Mouse (Mus musculus): ENCODE data around the gene Zfp354b. TPM values are rescaled to one million over a fixed set of nuclear protein-coding genes. Genes with fewer than 3 reads are reported as not detected.
A peak's percentile ranks its signal among the peaks of the same experiment; 100 is the strongest.

Zfp354b gene
- 0.04 TPM in 1 of 2 replicates, not detected in the other for polyA plus RNA-seq (2012; rRNA removed)

- WGBS, result 0% methylated on average over 18 of the region's 18 CpGs
- peak; percentile 50 for DNase-seq (ENCODE audit: low read depth, low spot score)
These were observed at the start of gene Zfp354b for GRCm38 (mm10) chr11:50931451-50931866. Gene Zfp354b (minus strand): TSS chr11:50931633.

DNA sequence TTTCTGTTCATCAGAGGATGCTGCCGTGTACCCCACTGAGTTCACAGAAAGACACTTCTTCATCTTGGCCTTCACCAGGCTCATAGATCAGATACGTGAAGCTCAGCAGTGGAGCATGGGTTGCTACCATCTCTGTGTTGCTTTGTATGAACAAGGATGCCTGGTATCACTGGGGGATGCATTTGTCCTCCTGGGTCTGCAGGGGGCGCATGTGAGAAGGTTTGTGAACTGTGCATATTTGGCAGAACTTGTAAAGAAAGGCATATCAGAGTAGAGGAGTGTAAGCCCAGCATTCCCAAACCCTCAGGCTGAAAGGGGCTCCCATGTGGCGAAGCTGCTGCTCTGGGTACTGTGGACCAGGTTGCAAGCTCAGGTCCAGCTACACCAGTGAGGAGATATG is 45.8 kb upstream of the Zfp354b start:
- WGBS, result 71% methylated on average over 4 of the region's 4 CpGs
- DNase-seq (ENCODE audit: low read depth, low spot score), result no peak

GRCm38 (mm10) chr11:50966230-50966629 is 34.8 kb upstream of the Zfp354b start, which contains the start of gene Olfr1378:
Gene Olfr1378 (plus strand): TSS chr11:50966530.
- 80% methylated on average over 11 of the region's 11 CpGs for WGBS
- DNase-seq (ENCODE audit: low read depth, low spot score), result no peak

DNA sequence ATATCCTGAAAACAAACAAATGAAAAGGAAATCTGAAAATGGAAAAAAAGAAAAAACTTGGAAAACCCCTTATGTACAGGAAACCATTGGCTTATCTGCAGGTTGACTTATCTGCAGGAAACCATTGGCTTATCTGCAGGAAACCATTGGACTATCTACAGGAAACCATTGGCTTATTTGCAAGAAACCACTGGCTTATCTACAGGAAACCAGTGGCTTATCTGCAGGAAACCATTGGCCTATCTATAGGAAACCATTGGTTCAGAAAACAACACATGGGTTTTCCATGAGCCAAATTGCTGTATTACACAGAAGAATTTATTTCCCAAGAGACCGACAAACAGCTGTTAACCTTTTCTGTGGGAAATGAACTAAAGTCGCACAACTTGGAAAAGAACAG is 33.5 kb upstream of the Zfp354b start:
- no peak for DNase-seq (ENCODE audit: low read depth, low spot score)
- 85% methylated on average over 2 of the region's 2 CpGs for WGBS

GRCm38 (mm10) chr11:50953665-50954064 is 22.2 kb upstream of the Zfp354b start, which contains the start of gene Prop1:
Gene Prop1 (minus strand): TSS chr11:50953765.
- no peak for DNase-seq (ENCODE audit: low read depth, low spot score)

DNA sequence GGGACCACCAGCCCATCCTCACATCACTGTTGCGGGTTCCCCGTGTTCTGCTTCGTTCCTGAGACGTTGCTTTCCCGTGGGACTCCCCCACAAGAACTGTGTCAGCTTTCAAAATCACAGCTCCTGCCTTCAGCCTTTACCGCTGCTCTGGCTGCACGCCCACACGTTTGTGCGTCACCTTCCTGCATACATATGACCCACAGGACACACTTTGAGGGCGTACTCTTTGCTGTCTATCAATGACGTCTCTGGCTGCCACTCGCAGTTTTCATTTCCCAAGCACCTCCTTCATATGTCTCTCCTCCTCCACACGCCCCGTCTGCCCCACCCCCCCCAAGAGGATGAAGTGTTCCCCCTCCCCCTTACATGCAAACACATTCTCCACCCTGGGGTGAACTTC is 20.9 kb upstream of the Zfp354b start:
- no peak for DNase-seq (ENCODE audit: low read depth, low spot score)
- 54% methylated on average over 14 of the region's 14 CpGs for WGBS

More at GRCm38 (mm10) chr11:50953665-50954064, 22.2 kb upstream of the Zfp354b start, which contains the start of gene Prop1:
- whole genome bisulfite sequencing, result 69% methylated on average over 6 of the region's 6 CpGs

- WGBS, result 75% methylated on average over 14 of the region's 14 CpGs
- DNase-seq (ENCODE audit: low read depth, low spot score), result no peak
These were observed 12.1 kb upstream of the Zfp354b start, which contains the start of gene 4933414I15Rik for GRCm38 (mm10) chr11:50943506-50943905. Gene 4933414I15Rik (minus strand): TSS chr11:50943765.

- DNase-seq (ENCODE audit: low read depth, low spot score), result no peak
- WGBS, result 56% methylated on average over 12 of the region's 12 CpGs
These were observed 11.0 kb upstream of the Zfp354b start for GRCm38 (mm10) chr11:50942386-50942785.

DNA sequence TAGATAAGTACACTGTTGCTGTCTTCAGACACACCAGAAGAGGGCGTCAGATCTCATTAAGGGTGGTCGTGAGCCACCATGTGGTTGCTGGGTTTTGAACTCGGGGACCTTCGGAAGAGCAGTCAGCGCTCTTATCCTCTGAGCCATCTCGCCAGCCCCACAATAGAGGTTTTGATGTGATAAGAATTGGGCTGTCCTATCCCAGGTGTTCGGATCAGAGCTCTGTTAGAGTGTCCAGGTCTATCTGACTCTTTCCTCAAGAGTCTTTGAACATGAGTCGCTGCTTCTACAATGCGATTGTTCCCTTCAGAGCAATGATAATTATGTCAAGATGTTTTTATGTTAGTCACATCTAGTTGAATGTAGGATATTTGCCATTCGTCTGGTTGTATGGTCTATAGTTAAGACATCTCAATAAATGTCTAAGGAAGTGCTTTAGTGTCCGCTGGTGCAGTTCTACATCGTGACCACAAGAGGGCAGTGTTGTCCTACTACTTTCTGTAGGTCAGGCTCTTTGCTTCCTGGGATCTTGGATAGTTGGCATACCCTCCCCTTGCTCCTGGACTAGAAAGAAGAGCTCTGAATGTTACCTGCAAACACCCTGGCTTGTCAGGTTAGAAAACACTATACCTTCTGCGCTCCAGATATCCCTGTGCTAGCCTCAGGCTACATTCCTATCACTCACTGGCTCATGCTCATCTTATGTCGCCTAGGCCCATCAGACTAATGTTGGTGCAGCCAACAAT is 8.4 kb upstream of the Zfp354b start:
- no peak for DNase-seq (ENCODE audit: low read depth, low spot score)
- WGBS, result 35% methylated on average over 14 of the region's 14 CpGs

GRCm38 (mm10) chr11:50938435-50938834 is 7.0 kb upstream of the Zfp354b start:
- DNase-seq (ENCODE audit: low read depth, low spot score), result no peak
- WGBS, result 61% methylated on average over 8 of the region's 8 CpGs

DNA sequence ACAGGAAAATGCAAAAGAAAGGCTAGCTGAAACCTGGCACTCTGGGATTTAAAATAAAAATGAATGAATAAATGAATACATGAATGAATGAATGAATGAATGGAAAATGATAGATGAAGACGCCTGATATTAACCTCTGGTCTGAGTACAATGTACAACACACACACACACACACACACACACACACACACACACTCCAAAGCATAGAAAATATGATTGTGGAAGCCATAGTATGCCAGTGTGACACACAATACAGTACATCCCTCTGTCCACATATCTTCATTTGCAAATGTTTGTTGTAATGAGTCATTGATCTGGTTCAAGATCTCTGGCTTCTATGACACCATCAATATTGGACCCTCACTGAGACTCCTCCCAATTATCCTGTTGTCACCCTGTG is 607 bp upstream of the Zfp354b start:
- DNase-seq (ENCODE audit: low read depth, low spot score), result no peak
- 63% methylated on average over 1 of the region's 1 CpGs for WGBS

GRCm38 (mm10) chr11:50931021-50931420 is 412 bp downstream of the Zfp354b start:
- DNase-seq (ENCODE audit: low read depth, low spot score), result no peak

GRCm38 (mm10) chr11:50930469-50931014 is 891 bp downstream of the Zfp354b start:
- no peak for DNase-seq (ENCODE audit: low read depth, low spot score)
- WGBS, result 8% methylated on average over 14 of the region's 14 CpGs

More at GRCm38 (mm10) chr11:50931021-50931420, 412 bp downstream of the Zfp354b start:
- WGBS, result under 1% methylated on average over 16 of the region's 16 CpGs

- WGBS, result 1% methylated on average over 47 of the region's 47 CpGs
- DNase-seq (ENCODE audit: low read depth, low spot score), result peak; percentile 59
These were observed 15.6 kb downstream of the Zfp354b start, which contains the start of gene Zfp2 for GRCm38 (mm10) chr11:50915671-50916320. Gene Zfp2 (minus strand): TSS chr11:50916165.

- WGBS, result 93% methylated on average over 3 of the region's 3 CpGs
- no peak for DNase-seq (ENCODE audit: low read depth, low spot score)
These were observed 17.0 kb downstream of the Zfp354b start for GRCm38 (mm10) chr11:50914461-50914860.

DNA sequence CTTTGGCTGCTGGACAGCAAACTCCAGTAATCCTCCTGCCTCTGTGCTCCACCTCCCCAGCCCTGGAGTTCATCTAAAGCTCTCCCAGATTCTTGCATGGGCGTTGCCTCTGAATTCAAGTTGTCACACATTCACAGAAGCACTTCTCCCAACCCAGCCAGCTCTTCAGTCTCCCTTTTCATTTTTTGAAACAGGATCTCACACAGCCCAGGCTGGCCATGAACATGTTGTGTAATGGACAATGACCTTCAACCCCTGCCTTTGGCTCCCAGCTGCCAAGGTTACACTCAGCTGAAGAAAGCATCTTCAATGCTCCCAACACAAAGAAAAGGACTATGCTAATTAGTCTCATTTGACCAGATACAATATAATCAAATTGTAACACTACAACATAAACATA is 18.1 kb downstream of the Zfp354b start:
- WGBS, result 91% methylated on average over 1 of the region's 1 CpGs
- no peak for DNase-seq (ENCODE audit: low read depth, low spot score)

- 81% methylated on average over 5 of the region's 5 CpGs for WGBS
- DNase-seq (ENCODE audit: low read depth, low spot score), result no peak
These were observed 23.3 kb downstream of the Zfp354b start for GRCm38 (mm10) chr11:50908136-50908535.

DNA sequence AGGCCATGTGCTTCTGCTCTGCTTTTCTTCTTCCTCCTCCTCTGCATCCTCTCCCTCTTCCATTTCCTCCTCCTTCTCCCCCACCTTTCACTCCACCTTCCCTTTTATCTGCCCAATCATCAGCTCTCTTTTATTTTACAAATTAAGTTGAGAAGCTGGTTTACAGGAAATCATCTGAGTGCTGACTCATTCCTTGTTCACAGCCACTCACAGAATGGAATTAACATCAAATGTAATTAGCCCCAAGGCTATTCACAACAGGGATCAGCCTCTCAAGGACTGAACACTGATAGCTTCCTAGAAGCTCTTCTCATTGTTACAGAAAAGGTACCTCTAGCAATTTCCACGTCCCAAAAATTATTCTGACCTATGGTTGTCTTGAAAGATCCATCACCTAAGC is 34.1 kb downstream of the Zfp354b start:
- DNase-seq (ENCODE audit: low read depth, low spot score), result no peak
- WGBS, result 70% methylated on average over 1 of the region's 1 CpGs

DNA sequence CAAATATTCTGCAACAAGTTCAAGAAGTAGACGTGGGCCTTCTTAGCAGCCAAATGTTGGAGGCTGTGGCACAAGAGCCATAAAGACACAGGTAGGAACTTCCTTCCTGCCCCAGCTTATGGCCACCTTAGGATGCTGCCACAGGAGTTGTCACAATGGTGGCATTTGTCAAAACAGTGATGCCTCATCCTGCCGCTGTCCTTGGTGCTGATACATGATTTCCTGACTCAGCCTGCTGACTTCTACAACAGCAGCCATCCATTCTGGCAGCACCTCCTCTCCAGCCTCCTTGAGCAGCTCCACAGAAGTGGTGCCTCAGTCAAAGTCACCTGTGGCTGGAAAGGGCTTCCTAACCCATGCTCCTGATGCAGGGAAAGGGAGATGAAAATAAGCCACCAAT is 39.0 kb downstream of the Zfp354b start:
- WGBS, result 49% methylated on average over 2 of the region's 2 CpGs
- DNase-seq (ENCODE audit: low read depth, low spot score), result no peak

- WGBS, result 6% methylated on average over 26 of the region's 26 CpGs
- peak; percentile 27 for DNase-seq (ENCODE audit: low read depth, low spot score)
These were observed 43.9 kb downstream of the Zfp354b start, which contains the start of gene Zfp454 for GRCm38 (mm10) chr11:50887390-50888128. Gene Zfp454 (minus strand): TSS chr11:50887651.

Measured in large intestine, adult 2 months (tissue).